Mouse (Mus musculus) adrenal gland, postnatal 10 days (tissue): ENCODE results near the gene Olfr571. TPM values are rescaled to one million over a fixed set of nuclear protein-coding genes. Genes with fewer than 3 reads are reported as not detected.

Source experiments
- DNase-seq: peaks from one replicate; pipeline ENCODE4 v3.0.0; 2021; ENCODE audit warnings: mixed read lengths
- long read RNA-seq, 2 experiments: library from polyadenylated mRNA; stranded (forward); transcript quantifications; one replicate each; pipeline ENCODE4 v2.0.0; 2021
- total RNA-seq, 2 experiments: library from RNA; stranded (reverse); gene quantifications; 2 replicates each; pipeline ENCODE4 v1.2.3; 2021

The Olfr571 gene
- not detected for total RNA-seq
- long read RNA-seq, experiment 1 = 0 reads
- long read RNA-seq, experiment 2 = 0 reads

GRCm38 (mm10) chr7:102917032-102917875, at the start of gene Olfr571:
Gene Olfr571 (minus strand): TSS chr7:102917536.
- no peak for DNase-seq

- no peak for DNase-seq
Measured at GRCm38 (mm10) chr7:102962360-102962759, 45.0 kb upstream of the Olfr571 start, which contains the start of gene Olfr576. Gene Olfr576 (plus strand): TSS chr7:102962660.

GRCm38 (mm10) chr7:102958593-102958992, 41.3 kb upstream of the Olfr571 start, which contains the start of gene Olfr575:
Gene Olfr575 (minus strand): TSS chr7:102958775.
- no peak for DNase-seq

GRCm38 (mm10) chr7:102958137-102958536, 40.8 kb upstream of the Olfr571 start:
- DNase-seq = no peak

- no peak for DNase-seq
Measured at GRCm38 (mm10) chr7:102950732-102951131, 33.4 kb upstream of the Olfr571 start.

GRCm38 (mm10) chr7:102948167-102948566, 30.8 kb upstream of the Olfr571 start, which contains the start of gene Olfr574:
Gene Olfr574 (plus strand): TSS chr7:102948467.
- DNase-seq = no peak

GRCm38 (mm10) chr7:102943417-102943816, 26.1 kb upstream of the Olfr571 start:
- no peak for DNase-seq

GRCm38 (mm10) chr7:102942475-102942874, 25.1 kb upstream of the Olfr571 start, which contains the start of gene Olfr573-ps1:
Gene Olfr573-ps1 (minus strand): TSS chr7:102942575.
- no peak for DNase-seq

- no peak for DNase-seq
Measured at GRCm38 (mm10) chr7:102927105-102927504, 9.8 kb upstream of the Olfr571 start.

- DNase-seq = no peak
Measured at GRCm38 (mm10) chr7:102924109-102924508, 6.8 kb upstream of the Olfr571 start, which contains the start of gene Olfr572. Gene Olfr572 (plus strand): TSS chr7:102924409.

- DNase-seq = peak; percentile 31
Measured at GRCm38 (mm10) chr7:102919632-102920031, 2.3 kb upstream of the Olfr571 start.

- DNase-seq = no peak
Measured at GRCm38 (mm10) chr7:102916405-102916804, 931 bp downstream of the Olfr571 start.

- DNase-seq = no peak
Measured at GRCm38 (mm10) chr7:102915261-102915660, 2.1 kb downstream of the Olfr571 start.

- no peak for DNase-seq
Measured at GRCm38 (mm10) chr7:102890782-102891181, 26.6 kb downstream of the Olfr571 start, which contains the start of gene Olfr569. Gene Olfr569 (minus strand): TSS chr7:102890882.

GRCm38 (mm10) chr7:102876822-102877221, 40.5 kb downstream of the Olfr571 start, which contains the start of gene Olfr568:
Gene Olfr568 (plus strand): TSS chr7:102877122.
- DNase-seq = no peak

GRCm38 (mm10) chr7:102858665-102859064, 58.7 kb downstream of the Olfr571 start, which contains the start of gene Olfr566:
Gene Olfr566 (minus strand): TSS chr7:102858765.
- no peak for DNase-seq

- DNase-seq = no peak
Measured at GRCm38 (mm10) chr7:102855807-102856206, 61.5 kb downstream of the Olfr571 start.

Other genes with a start within 250 kb of the Olfr571 start
- 10 to 100 TPM in 1 of 2 experiments, 1 to 10 TPM in 1; 6.1 to 14.3 TPM for gene Trim68, start 230.2 kb downstream of the Olfr571 start, total RNA-seq
- not detected for gene Olfr557, start 221.6 kb downstream of the Olfr571 start, total RNA-seq
- gene Olfr558, start 215.3 kb downstream of the Olfr571 start, total RNA-seq = 1 to 10 TPM; 1.4 to 2.6 TPM
- gene Olfr33, start 198.5 kb downstream of the Olfr571 start, total RNA-seq = not detected
- gene Olfr559, start 190.0 kb downstream of the Olfr571 start, total RNA-seq = not detected
- gene Olfr560, start 158.2 kb downstream of the Olfr571 start, total RNA-seq = not detected
- 1 to 10 TPM; 1.5 to 2.6 TPM for gene Olfr78, start 158.1 kb downstream of the Olfr571 start, total RNA-seq
- gene Olfr561, start 146.3 kb downstream of the Olfr571 start, total RNA-seq = not detected
- gene Olfr564, start 114.1 kb downstream of the Olfr571 start, total RNA-seq = not detected
- gene Olfr566, start 58.8 kb downstream of the Olfr571 start, total RNA-seq = not detected
- gene Olfr568, start 40.4 kb downstream of the Olfr571 start, total RNA-seq = not detected
- not detected for gene Olfr569, start 26.7 kb downstream of the Olfr571 start, total RNA-seq
- not detected for gene Olfr570, start 23.0 kb downstream of the Olfr571 start, total RNA-seq
- not detected for gene Olfr572, start 6.9 kb upstream of the Olfr571 start, total RNA-seq
- gene Olfr573-ps1, start 25.0 kb upstream of the Olfr571 start, total RNA-seq = not detected
- gene Olfr574, start 30.9 kb upstream of the Olfr571 start, total RNA-seq = not detected
- gene Olfr575, start 41.2 kb upstream of the Olfr571 start, total RNA-seq = not detected
- not detected for gene Olfr576, start 45.1 kb upstream of the Olfr571 start, total RNA-seq
- not detected for gene Olfr577, start 58.4 kb upstream of the Olfr571 start, total RNA-seq
- gene Olfr578, start 71.8 kb upstream of the Olfr571 start, total RNA-seq = not detected
- gene Olfr582, start 120.5 kb upstream of the Olfr571 start, total RNA-seq = not detected
- not detected for gene Olfr583, start 133.8 kb upstream of the Olfr571 start, total RNA-seq
- gene Olfr584, start 164.3 kb upstream of the Olfr571 start, total RNA-seq = not detected
- gene Olfr585, start 180.2 kb upstream of the Olfr571 start, total RNA-seq = not detected
- not detected for gene Olfr586, start 208.1 kb upstream of the Olfr571 start, total RNA-seq
- not detected for gene Olfr588-ps1, start 223.3 kb upstream of the Olfr571 start, total RNA-seq
- gene Olfr589, start 238.8 kb upstream of the Olfr571 start, total RNA-seq = not detected